Mouse (Mus musculus): ENCODE results near the gene Ankef1. TPM values are rescaled to one million over a fixed set of nuclear protein-coding genes. Genes with fewer than 3 reads are reported as not detected.
A peak's percentile ranks its signal among the peaks of the same experiment; 100 is the strongest.

Ankef1 gene
- polyA plus RNA-seq (2014; fragmentation: Nextera tagmentation; extraction: Ambion mirVana): 0.32 and 0.40 TPM in 2 replicates

GRCm38 (mm10) chr2:136501651-136502050, at the start of gene Ankef1:
TSS of gene Ankef1 (plus strand) at chr2:136501910.
- H3K4me2 ChIP-seq (ENCODE audit: low read depth): no peak within 1 kb of the TSS
- ATAC-seq (ENCODE audit: insufficient read depth, low FRiP score, low TSS enrichment) (no peak), DNase-seq (ENCODE audit: low spot score) (no peak)
- H3K36me3 ChIP-seq (ENCODE audit: control insufficient read depth, insufficient read depth, low read length): no peaks in the 10 kb centered on the region
- no peaks in the 10 kb centered on the region for H3K4me1 ChIP-seq (ENCODE audit: control insufficient read depth, insufficient read depth, low read length)
- H3K4me3 ChIP-seq (ENCODE audit: low read depth, low read length): no peak within 1 kb of the TSS
- WGBS: 84% methylated on average over 1 of the region's 1 CpGs
- H3K9ac ChIP-seq (ENCODE audit: low read length): no peak within 1 kb of the TSS
- no peak within 1 kb of the TSS for H3K27ac ChIP-seq (ENCODE audit: low read depth, low read length)
- H3K9me3 ChIP-seq (ENCODE audit: control insufficient read depth, low read length): no peaks in the 10 kb centered on the region
- no peaks in the 10 kb centered on the region for H3K27me3 ChIP-seq (ENCODE audit: control insufficient read depth, insufficient read depth, low read length)

DNA sequence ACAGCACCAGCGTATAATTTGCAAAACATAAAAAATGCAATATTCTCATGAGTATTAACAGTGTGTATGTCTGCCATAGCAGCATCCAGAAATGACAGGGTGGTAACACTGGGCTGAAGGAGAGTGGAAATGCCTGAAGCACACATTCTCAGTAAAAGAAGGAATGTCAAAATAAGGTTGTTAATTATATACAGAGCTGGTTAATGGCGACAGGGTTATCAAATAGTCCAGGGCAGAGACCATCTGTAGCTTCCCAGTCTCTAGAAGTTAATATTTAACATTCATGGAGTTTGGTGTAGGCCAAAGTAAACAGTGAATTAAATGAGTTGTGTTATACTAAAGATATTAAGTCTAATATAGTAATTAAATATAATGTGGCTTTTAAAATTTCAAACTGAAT, 45.2 kb upstream of the Ankef1 start:
- no peaks in the 10 kb centered on the region for H3K27me3 ChIP-seq (ENCODE audit: control insufficient read depth, insufficient read depth, low read length)
- ATAC-seq (ENCODE audit: insufficient read depth, low FRiP score, low TSS enrichment) (no peak), DNase-seq (ENCODE audit: low spot score) (no peak)
- H3K4me3 ChIP-seq (ENCODE audit: low read depth, low read length): no peak overlapping the region
- H3K27ac ChIP-seq (ENCODE audit: low read depth, low read length): no peak overlapping the region
- no peaks in the 10 kb centered on the region for H3K36me3 ChIP-seq (ENCODE audit: control insufficient read depth, insufficient read depth, low read length)
- 79% methylated on average over 2 of the region's 2 CpGs for WGBS
- no peak overlapping the region for H3K4me2 ChIP-seq (ENCODE audit: low read depth)
- no peak overlapping the region for H3K9ac ChIP-seq (ENCODE audit: low read length)
- H3K9me3 ChIP-seq (ENCODE audit: control insufficient read depth, low read length): no peaks in the 10 kb centered on the region
- no peaks in the 10 kb centered on the region for H3K4me1 ChIP-seq (ENCODE audit: control insufficient read depth, insufficient read depth, low read length)

DNA sequence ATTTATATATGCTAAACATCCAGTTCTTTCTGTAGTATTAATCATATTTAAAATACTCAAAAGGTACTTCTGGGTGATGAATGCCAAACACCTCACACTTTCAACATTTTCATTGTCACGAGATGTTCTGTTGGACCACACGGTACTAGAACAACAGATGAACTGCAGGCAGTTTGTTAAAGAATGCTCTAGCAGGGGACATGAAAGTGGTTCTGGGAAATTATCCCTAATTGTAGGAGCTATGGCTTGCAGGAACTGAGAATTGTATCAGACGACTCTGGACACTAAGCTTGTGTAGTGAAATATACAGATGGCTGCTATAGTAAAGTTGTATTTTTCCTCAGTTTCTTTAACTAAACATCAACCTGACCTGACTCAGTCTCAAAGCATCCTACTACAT, 44.8 kb upstream of the Ankef1 start:
- H3K27me3 ChIP-seq (ENCODE audit: control insufficient read depth, insufficient read depth, low read length): no peaks in the 10 kb centered on the region
- no peak overlapping the region for H3K4me3 ChIP-seq (ENCODE audit: low read depth, low read length)
- H3K4me2 ChIP-seq (ENCODE audit: low read depth): no peak overlapping the region
- H3K36me3 ChIP-seq (ENCODE audit: control insufficient read depth, insufficient read depth, low read length): no peaks in the 10 kb centered on the region
- DNase-seq (ENCODE audit: low spot score) (no peak), ATAC-seq (ENCODE audit: insufficient read depth, low FRiP score, low TSS enrichment) (no peak)
- no peak overlapping the region for H3K27ac ChIP-seq (ENCODE audit: low read depth, low read length)
- H3K4me1 ChIP-seq (ENCODE audit: control insufficient read depth, insufficient read depth, low read length): no peaks in the 10 kb centered on the region
- H3K9ac ChIP-seq (ENCODE audit: low read length): no peak overlapping the region
- no peaks in the 10 kb centered on the region for H3K9me3 ChIP-seq (ENCODE audit: control insufficient read depth, low read length)
- 81% methylated on average over 3 of the region's 3 CpGs for WGBS

DNA sequence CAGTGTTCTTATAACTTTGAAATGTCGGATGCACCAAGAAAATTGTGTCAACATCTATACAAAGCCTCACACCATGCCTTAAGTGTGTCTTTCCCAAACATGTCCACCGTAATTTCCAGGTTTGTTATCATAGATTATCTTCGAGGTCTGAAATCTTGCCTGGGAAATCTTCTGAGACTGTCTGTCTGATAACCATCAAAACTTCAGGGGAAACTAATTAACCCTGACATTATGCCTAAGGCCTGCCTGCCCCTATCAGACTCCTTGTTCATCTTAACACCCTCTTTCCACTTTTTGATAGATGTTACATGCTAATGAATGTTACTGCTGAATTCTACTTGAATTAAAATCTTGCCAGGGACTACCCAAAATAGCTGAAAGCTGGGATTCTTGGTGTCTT, 24.1 kb upstream of the Ankef1 start:
- WGBS: 84% methylated on average over 3 of the region's 3 CpGs
- H3K27me3 ChIP-seq (ENCODE audit: control insufficient read depth, insufficient read depth, low read length): no peaks in the 10 kb centered on the region
- H3K4me2 ChIP-seq (ENCODE audit: low read depth): no peak overlapping the region
- H3K4me3 ChIP-seq (ENCODE audit: low read depth, low read length): no peak overlapping the region
- H3K4me1 ChIP-seq (ENCODE audit: control insufficient read depth, insufficient read depth, low read length): no peaks in the 10 kb centered on the region
- no peak overlapping the region for H3K27ac ChIP-seq (ENCODE audit: low read depth, low read length)
- H3K36me3 ChIP-seq (ENCODE audit: control insufficient read depth, insufficient read depth, low read length): no peaks in the 10 kb centered on the region
- H3K9ac ChIP-seq (ENCODE audit: low read length): no peak overlapping the region
- H3K9me3 ChIP-seq (ENCODE audit: control insufficient read depth, low read length): no peaks in the 10 kb centered on the region
- ATAC-seq (ENCODE audit: insufficient read depth, low FRiP score, low TSS enrichment) (no peak), DNase-seq (ENCODE audit: low spot score) (no peak)

DNA sequence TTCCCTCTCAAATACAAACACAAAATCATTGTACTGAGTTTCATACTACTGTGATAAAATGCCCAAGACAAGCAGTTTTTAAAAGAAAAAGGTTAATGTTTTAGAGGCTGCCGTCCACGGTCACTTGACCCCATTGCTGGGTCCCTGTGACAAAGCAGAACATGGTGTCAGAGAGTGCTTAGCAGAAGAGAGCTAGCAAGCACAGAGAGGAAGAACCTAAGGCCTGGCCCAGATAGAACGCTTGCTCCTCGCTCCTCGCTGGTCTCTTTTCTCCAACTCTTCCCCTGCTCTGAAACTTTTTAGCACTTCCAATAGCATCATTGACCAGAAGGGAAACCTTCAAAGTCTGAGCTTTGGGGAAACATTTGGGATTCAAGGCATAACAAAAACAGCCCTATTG, 19.4 kb upstream of the Ankef1 start:
- no peaks in the 10 kb centered on the region for H3K36me3 ChIP-seq (ENCODE audit: control insufficient read depth, insufficient read depth, low read length)
- ATAC-seq (ENCODE audit: insufficient read depth, low FRiP score, low TSS enrichment) (no peak), DNase-seq (ENCODE audit: low spot score) (no peak)
- H3K4me1 ChIP-seq (ENCODE audit: control insufficient read depth, insufficient read depth, low read length): no peaks in the 10 kb centered on the region
- no peak overlapping the region for H3K4me3 ChIP-seq (ENCODE audit: low read depth, low read length)
- WGBS: 69% methylated on average over 5 of the region's 5 CpGs
- H3K9me3 ChIP-seq (ENCODE audit: control insufficient read depth, low read length): no peaks in the 10 kb centered on the region
- no peak overlapping the region for H3K27ac ChIP-seq (ENCODE audit: low read depth, low read length)
- no peak overlapping the region for H3K9ac ChIP-seq (ENCODE audit: low read length)
- H3K27me3 ChIP-seq (ENCODE audit: control insufficient read depth, insufficient read depth, low read length): no peaks in the 10 kb centered on the region
- no peak overlapping the region for H3K4me2 ChIP-seq (ENCODE audit: low read depth)

DNA sequence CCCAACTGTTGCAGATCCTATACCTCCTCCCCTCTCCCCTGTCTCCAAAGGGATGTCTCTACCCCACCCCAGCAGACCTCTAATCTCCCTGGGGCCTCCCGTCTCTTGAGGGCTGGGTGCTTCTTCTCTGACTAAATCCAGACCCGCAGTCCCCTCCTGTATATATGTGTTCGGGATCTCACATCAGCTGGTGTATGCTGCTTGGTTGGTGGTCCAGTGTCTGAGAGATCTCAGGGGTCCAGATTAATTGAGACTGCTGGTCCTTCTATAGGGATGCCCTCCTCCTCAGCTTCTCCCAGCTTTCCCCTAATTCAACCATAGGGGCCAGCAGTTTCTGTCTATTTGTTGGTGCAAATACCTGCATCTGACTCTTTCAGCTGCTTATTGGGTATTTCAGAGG, 18.7 kb upstream of the Ankef1 start:
- H3K27ac ChIP-seq (ENCODE audit: low read depth, low read length): no peak overlapping the region
- H3K27me3 ChIP-seq (ENCODE audit: control insufficient read depth, insufficient read depth, low read length): no peaks in the 10 kb centered on the region
- 93% methylated on average over 3 of the region's 3 CpGs for WGBS
- no peaks in the 10 kb centered on the region for H3K9me3 ChIP-seq (ENCODE audit: control insufficient read depth, low read length)
- DNase-seq (ENCODE audit: low spot score) (no peak), ATAC-seq (ENCODE audit: insufficient read depth, low FRiP score, low TSS enrichment) (no peak)
- H3K36me3 ChIP-seq (ENCODE audit: control insufficient read depth, insufficient read depth, low read length): no peaks in the 10 kb centered on the region
- H3K4me2 ChIP-seq (ENCODE audit: low read depth): no peak overlapping the region
- H3K4me1 ChIP-seq (ENCODE audit: control insufficient read depth, insufficient read depth, low read length): no peaks in the 10 kb centered on the region
- no peak overlapping the region for H3K4me3 ChIP-seq (ENCODE audit: low read depth, low read length)
- no peak overlapping the region for H3K9ac ChIP-seq (ENCODE audit: low read length)

DNA sequence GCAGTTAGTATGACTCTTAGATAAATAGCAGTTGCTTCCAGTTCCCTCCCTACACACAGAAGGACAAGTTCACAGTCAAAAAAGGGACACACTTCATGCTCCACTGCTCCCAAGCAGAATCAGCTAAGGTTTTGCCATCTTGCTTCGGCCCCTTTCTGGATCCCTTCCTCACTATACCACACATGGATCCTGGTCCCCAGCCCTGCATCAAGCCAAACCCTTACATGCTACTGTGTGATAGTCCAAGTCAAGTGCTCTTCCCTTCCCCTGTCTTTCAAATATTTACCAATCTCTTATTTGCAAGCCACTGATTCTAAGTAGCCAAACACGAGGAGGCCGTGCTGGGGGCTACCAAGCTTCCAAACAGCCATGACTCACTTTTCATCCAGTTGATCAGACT, 16.8 kb upstream of the Ankef1 start:
- no peaks in the 10 kb centered on the region for H3K36me3 ChIP-seq (ENCODE audit: control insufficient read depth, insufficient read depth, low read length)
- DNase-seq (ENCODE audit: low spot score): no peak
- H3K27me3 ChIP-seq (ENCODE audit: control insufficient read depth, insufficient read depth, low read length): no peaks in the 10 kb centered on the region
- ATAC-seq (ENCODE audit: insufficient read depth, low FRiP score, low TSS enrichment): no peak
- H3K9me3 ChIP-seq (ENCODE audit: control insufficient read depth, low read length): no peaks in the 10 kb centered on the region
- H3K27ac ChIP-seq (ENCODE audit: low read depth, low read length): no peak overlapping the region
- WGBS: 63% methylated on average over 3 of the region's 3 CpGs
- no peak overlapping the region for H3K4me3 ChIP-seq (ENCODE audit: low read depth, low read length)
- no peaks in the 10 kb centered on the region for H3K4me1 ChIP-seq (ENCODE audit: control insufficient read depth, insufficient read depth, low read length)
- no peak overlapping the region for H3K4me2 ChIP-seq (ENCODE audit: low read depth)
- no peak overlapping the region for H3K9ac ChIP-seq (ENCODE audit: low read length)

- no peaks in the 10 kb centered on the region for H3K36me3 ChIP-seq (ENCODE audit: control insufficient read depth, insufficient read depth, low read length)
- no peaks in the 10 kb centered on the region for H3K27me3 ChIP-seq (ENCODE audit: control insufficient read depth, insufficient read depth, low read length)
- DNase-seq (ENCODE audit: low spot score) (no peak), ATAC-seq (ENCODE audit: insufficient read depth, low FRiP score, low TSS enrichment) (peak; percentile 54)
- WGBS: 96% methylated on average over 1 of the region's 1 CpGs
- H3K4me2 ChIP-seq (ENCODE audit: low read depth): no peak overlapping the region
- no peaks in the 10 kb centered on the region for H3K9me3 ChIP-seq (ENCODE audit: control insufficient read depth, low read length)
- H3K9ac ChIP-seq (ENCODE audit: low read length): no peak overlapping the region
- H3K27ac ChIP-seq (ENCODE audit: low read depth, low read length): no peak overlapping the region
- H3K4me3 ChIP-seq (ENCODE audit: low read depth, low read length): no peak overlapping the region
- H3K4me1 ChIP-seq (ENCODE audit: control insufficient read depth, insufficient read depth, low read length): no peaks in the 10 kb centered on the region
Observed at GRCm38 (mm10) chr2:136485401-136485800, 16.3 kb upstream of the Ankef1 start.

DNA sequence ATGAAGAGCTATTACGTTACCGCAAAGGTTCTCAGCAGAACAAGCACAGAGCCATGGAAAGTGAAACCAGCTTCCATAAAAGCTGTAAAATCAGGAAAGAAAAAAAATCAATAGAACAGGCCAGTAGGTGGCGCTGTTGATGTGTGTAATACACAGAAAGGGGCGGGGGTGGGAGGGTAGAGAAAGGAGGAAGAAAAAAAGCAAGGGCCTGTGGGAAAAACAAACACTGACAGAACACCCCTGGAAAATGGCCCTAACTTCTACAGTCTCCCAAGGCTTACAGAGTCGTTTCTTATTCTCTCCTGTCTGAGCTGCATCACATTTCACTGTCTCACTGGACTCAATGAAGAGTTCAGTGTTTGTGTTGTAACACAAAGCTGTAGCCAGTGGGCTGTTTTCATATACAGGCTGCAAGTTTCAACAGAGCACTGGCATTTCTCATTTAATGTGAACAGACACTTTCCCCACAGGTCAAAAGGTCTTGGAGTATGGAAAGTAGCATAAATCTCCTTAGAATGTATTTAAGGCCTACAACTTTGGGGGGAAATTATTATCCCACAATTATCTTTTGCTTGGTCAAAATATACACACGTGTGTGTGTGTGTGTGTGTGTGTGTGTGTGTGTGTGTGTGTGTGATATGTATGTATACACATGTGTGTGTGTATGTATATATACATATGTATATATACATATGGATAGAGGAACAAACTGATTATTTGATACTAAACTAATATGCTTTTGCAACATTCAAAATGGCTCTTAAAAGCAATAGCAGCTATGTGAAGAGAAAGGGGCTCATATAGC, 15.7 kb upstream of the Ankef1 start:
- DNase-seq (ENCODE audit: low spot score): peak; percentile 68
- H3K36me3 ChIP-seq (ENCODE audit: control insufficient read depth, insufficient read depth, low read length): no peaks in the 10 kb centered on the region
- no peak overlapping the region for H3K4me3 ChIP-seq (ENCODE audit: low read depth, low read length)
- peak; percentile 78 for ATAC-seq (ENCODE audit: insufficient read depth, low FRiP score, low TSS enrichment)
- no peaks in the 10 kb centered on the region for H3K27me3 ChIP-seq (ENCODE audit: control insufficient read depth, insufficient read depth, low read length)
- no peak overlapping the region for H3K27ac ChIP-seq (ENCODE audit: low read depth, low read length)
- H3K4me1 ChIP-seq (ENCODE audit: control insufficient read depth, insufficient read depth, low read length): no peaks in the 10 kb centered on the region
- no peaks in the 10 kb centered on the region for H3K9me3 ChIP-seq (ENCODE audit: control insufficient read depth, low read length)
- H3K9ac ChIP-seq (ENCODE audit: low read length): no peak overlapping the region
- H3K4me2 ChIP-seq (ENCODE audit: low read depth): no peak overlapping the region
- 17% methylated on average over 6 of the region's 6 CpGs for WGBS
